Mouse (Mus musculus): Measurements from ENCODE around the gene Gm2974. TPM values are rescaled to one million over a fixed set of nuclear protein-coding genes. Genes with fewer than 3 reads are reported as not detected.
"Not testable (repeated sequence)": the region's sequence is repeated elsewhere in the genome, so short reads cannot be mapped to it uniquely, and the experiment has no call there.

Gm2974 gene
- not detected in 2 replicates for polyA plus RNA-seq (2011; ENCODE audit: insufficient read length, low read depth, missing spikeins)

- not testable (repeated sequence) for H3K4me1 ChIP-seq (ENCODE audit: control insufficient read depth, insufficient read depth, low read length); H3K4me3 ChIP-seq (ENCODE audit: insufficient read depth, low read length); H3K27ac ChIP-seq (ENCODE audit: insufficient read depth, low read length)
Measured at GRCm38 (mm10) chr14:4182491-4183210, at the start of gene Gm2974. Gene Gm2974, plus strand, starts transcription at chr14:4182576.

GRCm38 (mm10) chr14:4141646-4142045 lies 40.7 kb upstream of the Gm2974 start:
- H3K4me3 ChIP-seq (ENCODE audit: insufficient read depth, low read length); H3K4me1 ChIP-seq (ENCODE audit: control insufficient read depth, insufficient read depth, low read length); H3K27ac ChIP-seq (ENCODE audit: insufficient read depth, low read length): not testable (repeated sequence)

GRCm38 (mm10) chr14:4164730-4165129 lies 17.6 kb upstream of the Gm2974 start, which contains the start of gene Gm3127:
Gene Gm3127, plus strand, starts transcription at chr14:4165030.
- not testable (repeated sequence) for H3K4me1 ChIP-seq (ENCODE audit: control insufficient read depth, insufficient read depth, low read length); H3K4me3 ChIP-seq (ENCODE audit: insufficient read depth, low read length); H3K27ac ChIP-seq (ENCODE audit: insufficient read depth, low read length)

GRCm38 (mm10) chr14:4182030-4182429 lies 346 bp upstream of the Gm2974 start:
- H3K4me1 ChIP-seq (ENCODE audit: control insufficient read depth, insufficient read depth, low read length); H3K4me3 ChIP-seq (ENCODE audit: insufficient read depth, low read length); H3K27ac ChIP-seq (ENCODE audit: insufficient read depth, low read length): not testable (repeated sequence)

- not testable (repeated sequence) for H3K27ac ChIP-seq (ENCODE audit: insufficient read depth, low read length); H3K4me1 ChIP-seq (ENCODE audit: control insufficient read depth, insufficient read depth, low read length); H3K4me3 ChIP-seq (ENCODE audit: insufficient read depth, low read length)
Measured at GRCm38 (mm10) chr14:4183375-4183774, 999 bp downstream of the Gm2974 start.

- not testable (repeated sequence) for H3K27ac ChIP-seq (ENCODE audit: insufficient read depth, low read length); H3K4me3 ChIP-seq (ENCODE audit: insufficient read depth, low read length); H3K4me1 ChIP-seq (ENCODE audit: control insufficient read depth, insufficient read depth, low read length)
Measured at GRCm38 (mm10) chr14:4249331-4249730, 67.0 kb downstream of the Gm2974 start, which contains the start of gene Gm3138. Gene Gm3138, plus strand, starts transcription at chr14:4249631.

Other genes with a start within 250 kb of the Gm2974 start
- gene Gm3095, start 219.0 kb upstream of the Gm2974 start, polyA plus RNA-seq (2011; ENCODE audit: insufficient read length, low read depth, missing spikeins): not detected in 2 replicates
- gene Gm3099, start 184.2 kb upstream of the Gm2974 start, polyA plus RNA-seq (2011; ENCODE audit: insufficient read length, low read depth, missing spikeins): not detected in 2 replicates
- not detected in 2 replicates for gene Gm5796, start 158.6 kb upstream of the Gm2974 start, polyA plus RNA-seq (2011; ENCODE audit: insufficient read length, low read depth, missing spikeins)
- not detected in 2 replicates for gene Gm3115, start 98.5 kb upstream of the Gm2974 start, polyA plus RNA-seq (2011; ENCODE audit: insufficient read length, low read depth, missing spikeins)
- not detected in 2 replicates for gene Gm8108, start 72.0 kb upstream of the Gm2974 start, polyA plus RNA-seq (2011; ENCODE audit: insufficient read length, low read depth, missing spikeins)
- gene Gm3127, start 17.5 kb upstream of the Gm2974 start, polyA plus RNA-seq (2011; ENCODE audit: insufficient read length, low read depth, missing spikeins): not detected in 2 replicates
- gene Gm3138, start 67.1 kb downstream of the Gm2974 start, polyA plus RNA-seq (2011; ENCODE audit: insufficient read length, low read depth, missing spikeins): not detected in 2 replicates
- not detected in 2 replicates for gene Gm3149, start 134.7 kb downstream of the Gm2974 start, polyA plus RNA-seq (2011; ENCODE audit: insufficient read length, low read depth, missing spikeins)
- gene 2610042L04Rik, start 152.2 kb downstream of the Gm2974 start, polyA plus RNA-seq (2011; ENCODE audit: insufficient read length, low read depth, missing spikeins): 0.27 and 0.32 TPM in 2 replicates
- gene Gm3159, start 214.9 kb downstream of the Gm2974 start, polyA plus RNA-seq (2011; ENCODE audit: insufficient read length, low read depth, missing spikeins): not detected in 2 replicates
- not detected in 2 replicates for gene Gm3164, start 232.9 kb downstream of the Gm2974 start, polyA plus RNA-seq (2011; ENCODE audit: insufficient read length, low read depth, missing spikeins)
- gene Gm3173, start 248.4 kb downstream of the Gm2974 start, polyA plus RNA-seq (2011; ENCODE audit: insufficient read length, low read depth, missing spikeins): not detected in 2 replicates